Mouse (Mus musculus) liver, adult 2 months (tissue): ENCODE results near the gene Abcc3.
A peak's percentile ranks its signal among the peaks of the same experiment; 100 is the strongest.

Experiments
- CTCF ChIP-seq: fragments of 200-500 bp; IDR thresholded peaks from 2 replicates; pipeline ENCODE4 v1.5.1; 2011; ENCODE audit warnings: low read depth, low read length, control low read depth
- POLR2A ChIP-seq: fragments of 200-500 bp; IDR thresholded peaks from 2 replicates; pipeline ENCODE4 v1.6.1; 2011; ENCODE audit warnings: low read length, control low read depth; ENCODE audit not compliant: insufficient read depth; ENCODE audit errors: extremely low read depth

DNA sequence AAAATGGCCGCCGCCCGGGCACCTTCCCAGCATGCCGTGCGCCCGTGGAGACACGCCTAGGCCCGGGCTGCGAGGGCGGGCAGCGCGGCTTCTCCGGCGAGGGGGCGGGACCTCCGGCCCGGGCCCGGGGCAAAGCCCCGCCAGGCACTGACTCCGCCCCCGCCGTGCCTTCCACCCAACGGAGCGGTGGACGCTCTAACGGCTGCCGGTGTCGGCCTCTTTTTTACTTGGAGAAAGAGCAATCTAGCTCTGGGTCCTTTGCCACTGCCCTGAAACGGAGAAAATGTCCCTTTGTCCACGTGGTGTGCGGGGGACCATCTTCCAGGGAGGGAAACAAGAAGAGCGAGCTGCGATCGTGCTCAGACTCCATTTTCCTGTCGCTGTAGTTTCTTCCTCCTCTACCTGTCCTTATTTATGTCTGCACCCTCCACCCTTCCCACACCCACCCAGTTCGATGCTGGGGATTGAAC, 70.8 kb downstream of the Abcc3 start, which contains the start of gene Luc7l3:
- TF ChIP-seq CTCF (no peak), POLR2A (peak; percentile 84; the same call in 1 of the 2 replicates)
